Mouse (Mus musculus) hindbrain, postnatal 0 days (tissue): ENCODE data around the gene Gins3. TPM values are rescaled to one million over a fixed set of nuclear protein-coding genes. Genes with fewer than 3 reads are reported as not detected.
"Not testable (repeated sequence)": the region's sequence is repeated elsewhere in the genome, so short reads cannot be mapped to it uniquely, and the experiment has no call there.

Source experiments
- ATAC-seq: fragments of 200-750 bp; cut with Nextera tagmentation; 2 replicates; pipeline ENCODE4 v1.8.0; 2017; ENCODE audit warnings: mild to moderate bottlenecking, moderate TSS enrichment, moderate library complexity
- DNase-seq: peaks from one replicate; pipeline ENCODE4 v3.0.0-alpha.2; 2015; ENCODE audit warnings: low spot score
- H3K27ac ChIP-seq: fragments of 300-500 bp; sonication (generic); 2 replicates; pipeline ENCODE4 v1.5.1; 2014; ENCODE audit warnings: mild to moderate bottlenecking
- H3K27me3 ChIP-seq: fragments of 300-500 bp; sonication (generic); 2 replicates; pipeline ENCODE4 v1.6.1; 2014; ENCODE audit warnings: low read length, mixed read lengths; ENCODE audit not compliant: insufficient read depth
- H3K36me3 ChIP-seq: fragments of 300-500 bp; sonication (generic); 2 replicates; pipeline ENCODE4 v1.6.1; 2014; ENCODE audit warnings: low read length, mixed read lengths; ENCODE audit not compliant: insufficient read depth
- H3K4me1 ChIP-seq: fragments of 300-500 bp; sonication (generic); 2 replicates; pipeline ENCODE4 v1.6.1; 2014; ENCODE audit warnings: antibody characterized with exemption, low read length, mixed read lengths; ENCODE audit not compliant: insufficient read depth
- H3K4me2 ChIP-seq: fragments of 300-500 bp; sonication (generic); 2 replicates; pipeline ENCODE4 v1.6.1; 2014; ENCODE audit warnings: low read depth, mild to moderate bottlenecking, low read length, moderate library complexity, mixed read lengths
- H3K4me3 ChIP-seq: fragments of 300-500 bp; sonication (generic); 2 replicates; pipeline ENCODE4 v1.5.1; 2014; ENCODE audit warnings: low read length
- H3K9ac ChIP-seq: fragments of 300-500 bp; sonication (generic); replicated peaks from 2 replicates; pipeline ENCODE4 v1.6.1; 2014; ENCODE audit warnings: mild to moderate bottlenecking, low read length, moderate library complexity, mixed read lengths
- H3K9me3 ChIP-seq: fragments of 300-500 bp; sonication (generic); 2 replicates; pipeline ENCODE4 v1.6.1; 2016; ENCODE audit warnings: low read length, mixed read lengths
- CTCF ChIP-seq: IDR thresholded peaks from 2 replicates; pipeline ENCODE4 v1.5.1; 2016; ENCODE audit warnings: antibody characterized with exemption, control low read depth, low read depth
- WGBS: fragments of 180-500 bp; shearing (Covaris S2); extraction: QIAGEN DNeasy Blood & Tissue Kit; methylation state at CpG from one replicate; pipeline ENCODE4 v1.1.7; 2014; 5-methylcytosine and 5-hydroxymethylcytosine counted together
- polyA plus RNA-seq: library from polyadenylated mRNA; unstranded; fragments of >200 nt; fragmentation: Nextera tagmentation; extraction: Ambion mirVana; gene quantifications from 2 replicates; pipeline ENCODE4 v1.2.1, GENCODE M21; 2015
- total RNA-seq: library from RNA; depleted of rRNA; stranded (reverse); fragments of >200 nt; gene quantifications from 2 replicates; pipeline ENCODE4 v1.2.3, GENCODE M21; 2014

Gene Gins3
- total and polyA plus RNA-seq, 2 experiments from 2014 or later, result 4.4 to 5.1 TPM

DNA sequence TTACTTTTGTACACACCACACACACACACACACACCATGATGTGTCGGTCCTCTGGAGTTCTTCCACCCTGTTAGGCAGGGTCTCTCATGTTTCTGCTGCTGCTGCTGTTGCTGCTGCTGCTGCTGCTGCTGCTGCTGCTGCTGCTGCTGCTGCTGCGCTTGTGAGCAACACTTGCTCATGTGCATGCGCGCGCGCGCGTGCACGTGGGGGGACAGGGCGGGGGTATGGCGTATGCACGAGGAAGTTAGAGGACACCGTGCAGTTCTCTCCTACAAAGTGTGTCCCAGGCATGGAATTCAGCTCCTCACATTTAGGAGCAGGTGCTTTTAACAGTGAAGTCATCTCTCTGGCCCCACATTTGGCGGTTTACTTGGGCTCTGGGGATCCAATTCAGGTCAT lies 38.1 kb upstream of the Gins3 start:
- 85% methylated on average over 14 of the region's 14 CpGs for WGBS
- Histone ChIP-seq H3K36me3 (no peaks in the 10 kb centered on the region), H3K4me3 (no peak overlapping the region), H3K9me3 (no peaks in the 10 kb centered on the region), H3K9ac (no peak overlapping the region), H3K4me1 (no peaks in the 10 kb centered on the region), H3K4me2 (no peak overlapping the region), H3K27me3 (no peaks in the 10 kb centered on the region), H3K27ac (no peak overlapping the region)
- no peak for ATAC-seq
- DNase-seq, result no peak
- TF ChIP-seq CTCF, result no peak

- 69% methylated on average over 4 of the region's 4 CpGs for WGBS
- TF ChIP-seq CTCF, result no peak
- DNase-seq, result no peak
- Histone ChIP-seq H3K4me1 (no peaks in the 10 kb centered on the region), H3K9me3 (no peaks in the 10 kb centered on the region), H3K9ac (no peak overlapping the region), H3K27ac (no peak overlapping the region), H3K4me2 (no peak overlapping the region), H3K36me3 (no peaks in the 10 kb centered on the region), H3K27me3 (no peaks in the 10 kb centered on the region), H3K4me3 (no peak overlapping the region)
- no peak for ATAC-seq
Measured at GRCm38 (mm10) chr8:95596841-95597241, 36.4 kb upstream of the Gins3 start.

GRCm38 (mm10) chr8:95599861-95600260 lies 33.4 kb upstream of the Gins3 start:
- no peak overlapping the region for H3K27ac ChIP-seq
- H3K27me3 ChIP-seq, result no peaks in the 10 kb centered on the region
- no peak overlapping the region for H3K9ac ChIP-seq
- peak; percentile 88 for DNase-seq
- H3K4me3 ChIP-seq, result no peak overlapping the region
- peak overlapping the region; percentile 35; the same call in 1 of the 2 replicates for H3K4me2 ChIP-seq
- WGBS, result 11% methylated on average over 11 of the region's 11 CpGs
- peak; percentile 86 for TF ChIP-seq CTCF
- H3K4me1 ChIP-seq, result no peaks in the 10 kb centered on the region
- no peaks in the 10 kb centered on the region for H3K9me3 ChIP-seq
- H3K36me3 ChIP-seq, result no peaks in the 10 kb centered on the region
- peak; percentile 72 for ATAC-seq

DNA sequence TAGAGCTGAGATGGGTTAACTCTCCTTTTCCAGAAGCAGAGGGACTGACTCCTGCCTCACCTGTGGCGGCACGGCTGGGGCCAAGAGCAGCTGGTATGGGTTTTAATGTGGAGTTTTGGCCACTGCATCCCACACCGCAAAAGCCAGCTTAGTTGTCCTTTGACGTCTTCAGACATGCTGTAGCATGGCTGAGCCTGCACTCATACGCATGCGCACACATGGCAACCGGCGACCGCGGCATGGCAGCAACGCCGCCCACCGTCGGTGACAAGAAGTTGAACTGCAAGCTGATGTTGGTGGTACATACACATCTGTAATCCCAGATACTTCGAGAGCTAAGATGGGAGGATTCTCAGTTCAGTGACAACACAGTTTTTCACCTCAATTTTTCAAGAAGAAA lies 31.9 kb upstream of the Gins3 start:
- TF ChIP-seq CTCF, result no peak
- H3K9ac ChIP-seq, result no peak overlapping the region
- no peaks in the 10 kb centered on the region for H3K36me3 ChIP-seq
- no peaks in the 10 kb centered on the region for H3K27me3 ChIP-seq
- no peak for DNase-seq
- H3K27ac ChIP-seq, result no peak overlapping the region
- ATAC-seq, result no peak
- no peak overlapping the region for H3K4me3 ChIP-seq
- H3K9me3 ChIP-seq, result no peaks in the 10 kb centered on the region
- no peaks in the 10 kb centered on the region for H3K4me1 ChIP-seq
- no peak overlapping the region for H3K4me2 ChIP-seq
- WGBS, result 77% methylated on average over 15 of the region's 15 CpGs

- Histone ChIP-seq H3K27ac (no peak overlapping the region), H3K4me3 (no peak overlapping the region), H3K27me3 (no peaks in the 10 kb centered on the region)
Measured at GRCm38 (mm10) chr8:95602168-95602567, 31.1 kb upstream of the Gins3 start.

GRCm38 (mm10) chr8:95606509-95606908 lies 26.7 kb upstream of the Gins3 start:
- WGBS, result 13% methylated on average over 4 of the region's 5 CpGs
- DNase-seq, H3K9ac ChIP-seq: not testable (repeated sequence)

More at GRCm38 (mm10) chr8:95602168-95602567, 31.1 kb upstream of the Gins3 start:
- no peaks in the 10 kb centered on the region for H3K4me1 ChIP-seq
- H3K9ac ChIP-seq, result no peak overlapping the region
- no peak overlapping the region for H3K4me2 ChIP-seq
- ATAC-seq, result no peak
- 71% methylated on average over 2 of the region's 2 CpGs for WGBS
- H3K36me3 ChIP-seq, result no peaks in the 10 kb centered on the region
- no peak for DNase-seq
- peak; percentile 48 for TF ChIP-seq CTCF
- H3K9me3 ChIP-seq, result no peaks in the 10 kb centered on the region

GRCm38 (mm10) chr8:95607210-95607609 lies 26.0 kb upstream of the Gins3 start:
- Histone ChIP-seq H3K4me3 (no peak overlapping the region), H3K9ac (no peak overlapping the region), H3K27ac (no peak overlapping the region), H3K36me3 (no peaks in the 10 kb centered on the region), H3K9me3 (no peaks in the 10 kb centered on the region), H3K27me3 (no peaks in the 10 kb centered on the region), H3K4me1 (no peaks in the 10 kb centered on the region), H3K4me2 (no peak overlapping the region)
- no peak for DNase-seq
- ATAC-seq, result no peak
- TF ChIP-seq CTCF, result no peak
- WGBS, result 28% methylated on average over 9 of the region's 9 CpGs

More at GRCm38 (mm10) chr8:95606509-95606908, 26.7 kb upstream of the Gins3 start:
- not testable (repeated sequence) for ATAC-seq, H3K27ac ChIP-seq, H3K4me3 ChIP-seq, H3K27me3 ChIP-seq, H3K9me3 ChIP-seq, H3K4me2 ChIP-seq, H3K36me3 ChIP-seq, H3K4me1 ChIP-seq
